Mouse (Mus musculus): ENCODE results near the gene Gmppa. TPM values are rescaled to one million over a fixed set of nuclear protein-coding genes. Genes with fewer than 3 reads are reported as not detected.

The Gmppa gene
- 49.9 to 75.1 TPM (median 61.8 TPM) in 4 replicates for total RNA-seq (2023)

GRCm38 (mm10) chr1:75435475-75436328 is at the start of gene Gmppa:
Gmppa (plus strand) TSS chr1:75435930.

GRCm38 (mm10) chr1:75450314-75451005 is 14.7 kb downstream of the Gmppa start, which contains the start of gene Asic4:
Asic4 (plus strand) TSS chr1:75450436.

GRCm38 (mm10) chr1:75478916-75479634 is 43.3 kb downstream of the Gmppa start, which contains the start of the genes Chpf and Tmem198:
Chpf (minus strand) TSS chr1:75479307.
Tmem198 (plus strand) TSS chr1:75479532.

Other genes with a start within 250 kb of the Gmppa start
- 26.6 to 34.8 TPM (median 29.9 TPM) in 4 replicates for gene Ankzf1, start 243.8 kb upstream of the Gmppa start, total RNA-seq (2023)
- gene Atg9a, start 243.7 kb upstream of the Gmppa start, total RNA-seq (2023), result 33.7 to 38.7 TPM (median 34.2 TPM) in 4 replicates
- 16.0 to 21.1 TPM (median 17.4 TPM) in 4 replicates for gene Glb1l, start 225.1 kb upstream of the Gmppa start, total RNA-seq (2023)
- 76.3 to 89.8 TPM (median 88.1 TPM) in 4 replicates for gene Stk16, start 225.1 kb upstream of the Gmppa start, total RNA-seq (2023)
- gene Tuba4a, start 216.1 kb upstream of the Gmppa start, total RNA-seq (2023), result 203 to 235 TPM (median 208 TPM) in 4 replicates
- gene A630095N17Rik, start 203.8 kb upstream of the Gmppa start, total RNA-seq (2023), result not detected in 4 replicates
- gene Dnajb2, start 199.5 kb upstream of the Gmppa start, total RNA-seq (2023), result 82.6 to 94.0 TPM (median 85.3 TPM) in 4 replicates
- gene Ptprn, start 171.4 kb upstream of the Gmppa start, total RNA-seq (2023), result not detected in 4 replicates
- not detected in 4 replicates for gene Resp18, start 157.5 kb upstream of the Gmppa start, total RNA-seq (2023)
- gene Dnpep, start 117.9 kb upstream of the Gmppa start, total RNA-seq (2023), result 48.7 to 54.7 TPM (median 50.8 TPM) in 4 replicates
- gene Des, start 75.6 kb upstream of the Gmppa start, total RNA-seq (2023), result not detected in 4 replicates
- not detected in 4 replicates for gene Speg, start 60.6 kb upstream of the Gmppa start, total RNA-seq (2023)
- not detected in 4 replicates for gene Asic4, start 14.5 kb downstream of the Gmppa start, total RNA-seq (2023)
- gene Chpf, start 43.4 kb downstream of the Gmppa start, total RNA-seq (2023), result 23.0 to 27.0 TPM (median 24.7 TPM) in 4 replicates
- gene Tmem198, start 43.6 kb downstream of the Gmppa start, total RNA-seq (2023), result 3.5 to 6.0 TPM (median 4.0 TPM) in 4 replicates
- 0.48 TPM in 1 of 4 replicates, not detected in the others for gene Obsl1, start 70.5 kb downstream of the Gmppa start, total RNA-seq (2023)
- gene Inha, start 71.1 kb downstream of the Gmppa start, total RNA-seq (2023), result not detected in 4 replicates
- gene Stk11ip, start 85.6 kb downstream of the Gmppa start, total RNA-seq (2023), result 253 to 278 TPM (median 258 TPM) in 4 replicates
- gene Slc4a3, start 110.3 kb downstream of the Gmppa start, total RNA-seq (2023), result 0.47 to 1.0 TPM (median 0.66 TPM) in 4 replicates

All from B cell, adult 62 days (primary cell).